Comparison of ENCODE assay signal across 12 mouse cellular contexts in genomic region chr2:26442843-26443242, GRCm38 (mm10). TPM values are rescaled to one million over a fixed set of nuclear protein-coding genes. Genes with fewer than 3 reads are reported as not detected.
A peak's percentile ranks its signal among the peaks of the same experiment; 100 is the strongest.
DNase-seq lines count a peak whose midpoint lies in the region; ATAC-seq and TF ChIP-seq lines count a peak whose summit lies in the region.
"Had no signal": no experiment of that assay in that cellular context is flagged by ENCODE, and none has a peak within 500 bp of the region (broad histone marks: within the 10 kb centered on the region; RNA-seq: fewer than 3 reads in every experiment).

No protein-coding gene starts in this region.

- H3K27ac ChIP-seq in hindbrain, embryonic 15.5 days (replicated peaks): no peak overlapping the region
- no peak overlapping the region for H3K27ac ChIP-seq in hindbrain, embryonic 12.5 days
- H3K27ac ChIP-seq in neural tube, embryonic 13.5 days (replicated peaks): no peak overlapping the region
- H3K27ac ChIP-seq: lung, embryonic 15.5 days had no signal

- H3K4me1 ChIP-seq in hindbrain, embryonic 15.5 days (replicated peaks): peaks cover 41% of the 10 kb centered on the region
- H3K4me1 ChIP-seq in hindbrain, embryonic 12.5 days: peaks cover 41% of the 10 kb centered on the region
- H3K4me1 ChIP-seq in E14TG2a.4 (replicated peaks; ENCODE audit: low read depth, low read length): peaks cover 83% of the 10 kb centered on the region
- peaks cover 57% of the 10 kb centered on the region for H3K4me1 ChIP-seq in neural tube, embryonic 13.5 days (replicated peaks)

- peaks cover 40% of the 10 kb centered on the region for H3K36me3 ChIP-seq in hindbrain, embryonic 15.5 days
- H3K36me3 ChIP-seq in hindbrain, embryonic 12.5 days: peaks cover 41% of the 10 kb centered on the region
- peaks cover 44% of the 10 kb centered on the region for H3K36me3 ChIP-seq in E14TG2a.4 (ENCODE audit: insufficient read depth, low read length)
- H3K36me3 ChIP-seq in neural tube, embryonic 13.5 days: peaks cover 40% of the 10 kb centered on the region

- 81% methylated on average over 1 of the region's 1 CpGs for WGBS in hindbrain, embryonic 15.5 days
- 73% methylated on average over 1 of the region's 1 CpGs for WGBS in hindbrain, embryonic 12.5 days
- WGBS in neural tube, embryonic 13.5 days: 63% methylated on average over 1 of the region's 1 CpGs

- peak overlapping the region; percentile 84; the same call in 1 of the 2 replicates for H3K4me2 ChIP-seq in hindbrain, embryonic 15.5 days
- no peak overlapping the region for H3K4me2 ChIP-seq in hindbrain, embryonic 12.5 days (replicated peaks)
- peak overlapping the region; percentile 13 for H3K4me2 ChIP-seq in neural tube, embryonic 13.5 days

- H3K9me3 ChIP-seq in hindbrain, embryonic 15.5 days: no peaks in the 10 kb centered on the region
- no peaks in the 10 kb centered on the region for H3K9me3 ChIP-seq in hindbrain, embryonic 12.5 days (replicated peaks)
- no peaks in the 10 kb centered on the region for H3K9me3 ChIP-seq in E14TG2a.4 (ENCODE audit: low read length)
- no peaks in the 10 kb centered on the region for H3K9me3 ChIP-seq in neural tube, embryonic 13.5 days
- H3K9me3 ChIP-seq: lung, embryonic 15.5 days had no signal

- no peak for ATAC-seq in hindbrain, embryonic 15.5 days (ENCODE audit: low FRiP score, low read depth)
- ATAC-seq in hindbrain, embryonic 12.5 days (ENCODE audit: low FRiP score): no peak
- ATAC-seq in neural tube, embryonic 13.5 days (ENCODE audit: low read depth): no peak

- H3K9ac ChIP-seq in hindbrain, embryonic 15.5 days: no peak overlapping the region
- H3K9ac ChIP-seq in hindbrain, embryonic 12.5 days: no peak overlapping the region
- 0 out of 2 replicates have a peak overlapping the region, but pooled peaks have one; percentile 23 for H3K9ac ChIP-seq in neural tube, embryonic 13.5 days

- DNase-seq in R1 (ENCODE audit: low read depth, low spot score): peak; percentile 71
- no peak for DNase-seq in retina, postnatal 1 day
- no peak for DNase-seq in B cell, adult 2 months
- DNase-seq: cerebellum, postnatal 25 days; kidney, adult 18-20 months; kidney, postnatal 14 days; thymus, adult 18-20 months had no signal

- no peak overlapping the region for H3K4me3 ChIP-seq in hindbrain, embryonic 15.5 days
- H3K4me3 ChIP-seq in hindbrain, embryonic 12.5 days: no peak overlapping the region
- peak overlapping the region; percentile 96 for H3K4me3 ChIP-seq in E14TG2a.4 (replicated peaks; ENCODE audit: low read length)
- H3K4me3 ChIP-seq in neural tube, embryonic 13.5 days: no peak overlapping the region

- no peaks in the 10 kb centered on the region for H3K27me3 ChIP-seq in hindbrain, embryonic 15.5 days
- H3K27me3 ChIP-seq in hindbrain, embryonic 12.5 days: no peaks in the 10 kb centered on the region
- H3K27me3 ChIP-seq in E14TG2a.4 (ENCODE audit: insufficient read depth, low read length): no peaks in the 10 kb centered on the region
- H3K27me3 ChIP-seq in neural tube, embryonic 13.5 days: no peaks in the 10 kb centered on the region
- H3K27me3 ChIP-seq: lung, embryonic 15.5 days had no signal

- no peak for TF ChIP-seq CTCF in E14TG2a.4 (conservative IDR thresholded peaks at IDR 0.05; ENCODE audit: low read length)

RNA-seq across cellular contexts. Expression of gene Sec16a, which starts 2.2 kb away (rescaled TPM):
- polyA plus RNA-seq in hindbrain, embryonic 15.5 days (2015; fragmentation: Nextera tagmentation; extraction: Ambion mirVana): 17.5 and 21.6 TPM in 2 replicates
- polyA plus RNA-seq in hindbrain, embryonic 12.5 days (2016; fragmentation: Nextera tagmentation; extraction: Ambion mirVana): 32.3 and 35.3 TPM in 2 replicates
- polyA plus RNA-seq in neural tube, embryonic 13.5 days (2015; fragmentation: Nextera tagmentation; extraction: Ambion mirVana): 18.4 and 20.7 TPM in 2 replicates

RNA-seq across cellular contexts. Expression of gene Inpp5e, which starts 33.8 kb away (rescaled TPM):
- 25.9 and 26.1 TPM in 2 replicates for polyA plus RNA-seq in hindbrain, embryonic 15.5 days (2015; fragmentation: Nextera tagmentation; extraction: Ambion mirVana)
- 31.4 and 35.4 TPM in 2 replicates for polyA plus RNA-seq in hindbrain, embryonic 12.5 days (2016; fragmentation: Nextera tagmentation; extraction: Ambion mirVana)
- polyA plus RNA-seq in neural tube, embryonic 13.5 days (2015; fragmentation: Nextera tagmentation; extraction: Ambion mirVana): 24.6 and 25.5 TPM in 2 replicates

RNA-seq across cellular contexts. Expression of gene Pmpca, which starts 53.7 kb away (rescaled TPM):
- 90.0 and 91.9 TPM in 2 replicates for polyA plus RNA-seq in hindbrain, embryonic 15.5 days (2015; fragmentation: Nextera tagmentation; extraction: Ambion mirVana)
- polyA plus RNA-seq in hindbrain, embryonic 12.5 days (2016; fragmentation: Nextera tagmentation; extraction: Ambion mirVana): 107 and 110 TPM in 2 replicates
- polyA plus RNA-seq in neural tube, embryonic 13.5 days (2015; fragmentation: Nextera tagmentation; extraction: Ambion mirVana): 96.5 and 97.6 TPM in 2 replicates

RNA-seq across cellular contexts. Expression of gene Entr1, which starts 53.7 kb away (rescaled TPM):
- 151 and 163 TPM in 2 replicates for polyA plus RNA-seq in hindbrain, embryonic 15.5 days (2015; fragmentation: Nextera tagmentation; extraction: Ambion mirVana)
- polyA plus RNA-seq in hindbrain, embryonic 12.5 days (2016; fragmentation: Nextera tagmentation; extraction: Ambion mirVana): 179 and 188 TPM in 2 replicates
- 158 and 164 TPM in 2 replicates for polyA plus RNA-seq in neural tube, embryonic 13.5 days (2015; fragmentation: Nextera tagmentation; extraction: Ambion mirVana)
